Mouse (Mus musculus) NIH3T3 (cell line): ENCODE data around the gene Cdh23.

Experiments used
- DNase-seq: peaks from one replicate; pipeline ENCODE4 v3.0.0-alpha.2; 2012; ENCODE audit warnings: low read depth

The Cdh23 gene

DNA sequence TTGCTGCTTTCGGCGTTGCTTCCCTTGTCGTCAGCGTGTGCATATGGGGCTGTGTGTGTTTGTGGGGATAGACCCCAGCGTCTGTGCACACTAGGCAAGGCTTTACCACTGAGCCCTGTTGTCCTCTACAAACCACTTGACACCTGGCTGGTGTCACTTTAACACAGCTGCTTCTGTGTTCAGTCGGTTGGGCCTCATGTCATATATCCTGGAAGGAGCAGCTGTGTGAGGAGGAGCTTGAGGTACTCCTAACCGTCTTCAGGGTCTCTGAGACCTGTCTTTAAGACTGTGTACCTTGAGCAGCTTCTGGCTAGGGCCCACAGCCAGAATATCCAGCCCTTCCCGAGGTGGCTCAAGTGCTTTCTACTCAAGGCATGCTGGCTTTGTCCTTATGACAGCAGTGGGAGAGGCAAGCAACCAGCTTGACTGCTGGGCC lies 411.6 kb downstream of the Cdh23 start:
- no peak for DNase-seq

DNA sequence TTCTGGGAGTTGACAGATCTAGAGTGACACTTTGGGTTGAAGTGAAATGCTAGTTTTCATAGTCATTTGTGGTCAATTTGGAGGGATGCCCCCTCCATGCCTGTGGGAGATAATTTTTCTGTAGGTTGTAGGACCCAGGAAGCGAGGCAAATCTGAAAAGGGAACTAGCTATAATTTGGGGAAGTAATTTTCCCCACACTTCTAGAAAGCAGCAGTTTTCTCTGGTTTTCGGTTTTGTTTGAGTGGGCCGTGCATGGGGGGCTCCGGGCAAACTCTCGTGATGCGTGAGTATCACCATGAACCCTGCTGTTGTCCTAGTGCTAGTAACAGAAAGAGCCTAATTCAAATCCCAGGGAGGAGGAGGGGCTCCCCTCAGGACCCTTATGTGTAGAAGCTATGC lies 412.0 kb downstream of the Cdh23 start:
- DNase-seq = no peak

- peak; percentile 52 for DNase-seq
Measured at GRCm38 (mm10) chr10:60282116-60283014, 413.9 kb downstream of the Cdh23 start.

- no peak for DNase-seq
Measured at GRCm38 (mm10) chr10:60281571-60282050, 414.7 kb downstream of the Cdh23 start.

GRCm38 (mm10) chr10:60280353-60280752 lies 415.9 kb downstream of the Cdh23 start:
- no peak for DNase-seq

DNA sequence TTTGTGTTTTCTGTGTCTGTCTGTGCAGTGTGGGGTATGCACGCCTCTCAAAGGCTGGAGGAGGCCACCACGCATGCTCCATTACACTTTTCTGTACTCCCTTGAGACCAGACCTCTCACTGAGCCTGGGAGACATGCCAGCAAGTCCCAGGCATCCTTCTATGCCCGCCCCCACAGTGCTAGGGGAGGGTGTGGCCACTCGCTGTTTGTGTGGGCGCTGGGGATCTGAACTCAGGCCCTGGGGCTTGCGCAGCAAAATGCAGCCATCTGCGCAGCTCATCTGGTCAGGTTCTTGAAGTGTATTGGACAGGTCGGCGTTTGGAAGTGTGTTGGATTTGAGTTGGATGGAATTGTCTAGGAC lies 416.4 kb downstream of the Cdh23 start:
- DNase-seq = peak; percentile 65

GRCm38 (mm10) chr10:60279290-60279940 lies 416.9 kb downstream of the Cdh23 start:
- DNase-seq = no peak

DNA sequence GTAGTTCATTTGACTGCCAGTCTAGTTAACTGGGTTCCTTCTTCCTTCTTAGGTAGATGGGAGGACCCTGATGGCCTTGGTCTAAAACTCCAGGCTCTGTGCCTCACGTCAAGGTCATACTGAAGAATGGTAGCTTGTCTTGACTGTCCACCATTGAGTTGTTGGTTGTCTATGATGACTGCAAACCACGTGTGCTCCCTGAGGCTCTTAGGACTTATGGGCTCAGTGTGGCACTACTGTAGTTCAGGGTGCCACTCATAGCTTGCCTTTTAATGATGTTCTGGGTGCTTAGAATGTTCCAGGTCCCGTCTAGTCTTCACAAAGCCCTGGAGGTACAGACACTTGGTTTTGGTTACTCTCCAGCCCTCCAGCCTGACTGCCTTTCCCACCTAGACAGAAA lies 417.5 kb downstream of the Cdh23 start:
- DNase-seq = no peak

DNA sequence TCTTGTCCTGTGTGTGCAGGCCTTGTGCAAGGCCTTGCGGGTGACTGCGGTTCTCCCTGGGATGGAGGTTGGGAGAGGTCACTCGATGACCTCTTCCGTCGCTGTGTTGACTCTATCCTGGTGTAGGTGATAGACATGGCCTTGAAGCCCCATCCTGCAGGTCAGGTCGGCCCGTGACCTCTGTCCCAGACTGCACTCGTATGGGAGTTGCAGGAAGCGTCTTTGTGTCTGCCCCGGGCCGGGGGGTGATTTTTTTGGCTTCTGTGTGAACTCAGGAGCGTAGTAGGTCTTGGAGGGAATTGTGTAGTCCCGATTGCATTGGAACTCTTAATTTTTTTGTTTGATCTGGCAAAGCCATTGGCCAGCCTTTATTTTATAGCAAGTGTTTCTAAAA lies 418.3 kb downstream of the Cdh23 start:
- no peak for DNase-seq

GRCm38 (mm10) chr10:60277207-60278005 lies 418.9 kb downstream of the Cdh23 start, which contains the start of gene Psap:
Gene Psap (plus strand): TSS chr10:60277627.
- DNase-seq = peak; percentile 98

DNA sequence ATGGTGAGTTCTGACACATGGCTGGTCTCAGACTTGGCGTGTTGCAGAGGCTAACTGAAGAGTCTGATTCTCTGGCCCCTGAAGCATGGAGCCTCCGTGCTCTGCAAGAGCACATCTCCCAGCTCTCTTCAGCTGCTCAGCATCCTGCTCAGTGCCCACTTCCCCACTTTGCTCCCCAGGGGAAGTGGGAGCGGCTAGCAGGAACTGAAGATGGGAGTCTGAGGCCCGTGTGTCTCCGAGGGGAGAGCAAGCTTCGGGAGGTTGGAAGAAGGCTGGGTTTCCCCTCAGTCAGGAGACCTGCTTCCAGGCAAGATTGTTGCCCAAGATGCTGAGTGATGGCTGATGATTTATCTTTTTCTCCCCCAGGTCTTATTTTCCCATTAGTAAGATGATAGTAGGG lies 422.9 kb downstream of the Cdh23 start:
- DNase-seq = peak; percentile 42

DNA sequence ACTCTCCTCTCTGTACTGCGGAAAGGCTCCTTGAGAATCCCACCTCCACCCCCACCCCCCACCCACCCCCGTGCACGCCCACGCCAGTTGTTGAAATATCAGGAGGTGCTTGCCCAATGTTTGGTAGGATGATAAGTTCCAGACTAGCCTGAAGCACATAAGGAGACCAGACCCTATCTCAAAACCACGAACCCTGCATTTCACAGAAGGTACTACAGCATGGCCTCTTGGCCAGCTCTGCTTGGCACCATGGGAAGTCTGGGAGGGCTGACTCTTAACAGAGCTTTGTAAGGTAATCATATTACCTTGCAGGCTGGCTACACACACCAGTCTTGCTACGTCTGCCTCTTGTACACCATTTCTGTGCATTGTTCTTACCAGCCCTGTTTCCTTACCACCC lies 424.0 kb downstream of the Cdh23 start:
- no peak for DNase-seq

GRCm38 (mm10) chr10:60271015-60271414 lies 425.3 kb downstream of the Cdh23 start:
- DNase-seq = no peak

DNA sequence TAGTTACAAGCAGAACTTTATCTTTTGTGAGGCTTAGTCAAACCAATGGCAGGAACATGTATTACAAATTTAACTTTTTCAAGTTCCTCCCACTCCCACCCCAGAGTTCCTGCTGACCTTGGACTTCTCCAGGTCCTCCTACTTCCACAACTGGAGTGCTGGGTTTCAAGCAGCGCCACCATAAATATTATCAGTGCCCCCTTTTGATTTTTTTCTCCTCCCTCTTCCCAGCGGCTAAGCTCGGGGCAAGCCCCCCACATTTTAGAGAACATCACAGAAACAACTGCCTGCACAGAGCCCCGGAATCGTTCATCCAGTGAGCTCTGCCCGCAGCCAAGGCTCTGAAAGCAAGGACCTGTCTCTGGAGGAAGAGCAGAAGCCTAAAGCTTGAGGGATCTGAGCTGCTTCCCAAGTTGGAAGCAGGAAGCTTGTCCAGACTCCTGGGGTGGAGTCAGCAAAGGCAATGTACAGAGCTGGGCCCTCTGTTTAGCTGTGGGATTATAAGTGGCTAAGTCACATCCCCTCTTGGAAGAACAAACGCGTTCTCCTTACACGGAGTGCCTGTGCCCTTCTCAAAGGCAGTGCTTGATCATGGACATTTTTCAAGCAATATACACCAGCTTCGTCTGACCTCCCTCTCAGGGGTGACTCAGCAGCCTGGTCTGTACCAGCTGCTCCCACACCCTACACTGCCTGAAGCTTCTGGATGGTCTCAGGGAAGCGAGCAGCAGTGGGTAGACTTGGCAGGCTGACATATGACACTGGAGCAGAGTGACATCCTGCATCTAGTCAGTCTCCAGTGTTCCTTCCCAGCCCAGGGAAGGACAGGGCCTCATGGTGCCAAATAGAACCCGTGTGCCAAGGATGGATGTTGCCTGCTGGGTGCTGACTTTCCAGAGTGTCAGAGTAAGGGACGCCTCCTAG lies 426.9 kb downstream of the Cdh23 start:
- DNase-seq = peak; percentile 49

DNA sequence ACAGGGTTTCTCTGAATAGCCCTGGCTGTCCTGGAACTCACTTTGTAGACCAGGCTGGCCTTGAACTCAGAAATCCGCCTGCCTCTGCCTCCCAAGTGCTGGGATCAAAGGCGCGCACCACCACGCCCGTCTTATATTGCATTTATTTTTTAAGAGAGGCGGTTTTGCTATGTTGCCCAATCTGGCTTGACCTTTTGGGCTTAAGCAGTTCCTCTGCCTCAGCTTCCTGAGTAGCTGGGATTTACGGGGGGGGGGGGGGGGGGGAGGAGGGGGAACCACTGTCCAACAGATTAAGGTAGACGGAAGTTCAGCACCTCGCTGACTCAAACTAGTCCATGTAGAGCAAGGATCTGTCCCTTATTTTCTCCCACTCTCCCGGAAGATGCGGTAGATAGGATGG lies 427.6 kb downstream of the Cdh23 start:
- DNase-seq = no peak

GRCm38 (mm10) chr10:60266842-60267401 lies 429.4 kb downstream of the Cdh23 start:
- DNase-seq = no peak

DNA sequence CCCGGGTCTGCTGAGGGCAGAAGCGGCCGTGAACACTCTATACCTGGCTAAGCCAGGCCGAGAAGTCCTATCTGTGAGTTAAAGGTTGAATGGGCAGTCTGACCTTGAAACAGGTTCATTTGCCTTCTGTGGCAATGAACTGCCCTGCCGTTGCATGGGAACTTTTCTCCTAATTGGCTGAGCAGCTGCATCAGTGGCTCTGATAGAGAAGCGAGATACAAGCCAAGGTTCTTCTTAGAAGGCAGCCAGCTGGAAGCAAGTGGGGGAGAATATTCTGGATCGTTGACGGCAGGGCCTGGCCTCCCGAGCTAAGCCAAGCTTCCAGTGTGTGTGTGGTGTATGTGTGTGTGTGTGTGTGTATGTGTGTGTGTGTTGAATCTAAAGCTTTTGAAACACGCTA lies 431.0 kb downstream of the Cdh23 start:
- no peak for DNase-seq

- no peak for DNase-seq
Measured at GRCm38 (mm10) chr10:60263351-60263750, 432.9 kb downstream of the Cdh23 start.

GRCm38 (mm10) chr10:60262386-60262785 lies 433.9 kb downstream of the Cdh23 start:
- DNase-seq = peak; percentile 89

GRCm38 (mm10) chr10:60261530-60261929 lies 434.8 kb downstream of the Cdh23 start:
- DNase-seq = no peak
